Mouse (Mus musculus) limb, embryonic 14.5 days (tissue): ENCODE measurements around the gene Acvrl1. TPM values are rescaled to one million over a fixed set of nuclear protein-coding genes. Genes with fewer than 3 reads are reported as not detected.

ENCODE experiments used
- ATAC-seq: fragments of 200-750 bp; cut with Nextera tagmentation; 2 replicates; pipeline ENCODE4 v1.8.0; 2017; ENCODE audit warnings: low read depth, moderate number of reproducible peaks, moderate TSS enrichment; ENCODE audit not compliant: low FRiP score
- DNase-seq: peaks from one replicate; pipeline ENCODE4 v3.0.0-alpha.2; 2015; ENCODE audit warnings: low spot score
- H3K27ac ChIP-seq: fragments of 300-500 bp; sonication (generic); replicated peaks from 2 replicates; pipeline ENCODE4 v1.5.1; 2014; ENCODE audit warnings: low read depth, mild to moderate bottlenecking, low read length, moderate library complexity, mixed read lengths
- H3K27me3 ChIP-seq: fragments of 300-500 bp; sonication (generic); 2 replicates; pipeline ENCODE4 v1.6.1; 2014; ENCODE audit warnings: low read length, mixed read lengths; ENCODE audit not compliant: control insufficient read depth, insufficient read depth
- H3K36me3 ChIP-seq: fragments of 300-500 bp; sonication (generic); 2 replicates; pipeline ENCODE4 v1.6.1; 2014; ENCODE audit warnings: mild to moderate bottlenecking, low read length, moderate library complexity, mixed read lengths; ENCODE audit not compliant: control insufficient read depth, insufficient read depth
- H3K4me1 ChIP-seq: fragments of 300-500 bp; sonication (generic); 2 replicates; pipeline ENCODE4 v1.6.1; 2014; ENCODE audit warnings: antibody characterized with exemption, low read length, mixed read lengths; ENCODE audit not compliant: control insufficient read depth, insufficient read depth
- H3K4me2 ChIP-seq: fragments of 300-500 bp; sonication (generic); replicated peaks from 2 replicates; pipeline ENCODE4 v1.6.1; 2014; ENCODE audit warnings: low read depth, mild to moderate bottlenecking, low read length, moderate library complexity; ENCODE audit not compliant: severe bottlenecking
- H3K4me3 ChIP-seq: fragments of 300-500 bp; sonication (generic); replicated peaks from 2 replicates; pipeline ENCODE4 v1.5.1; 2014; ENCODE audit warnings: low read length
- H3K9ac ChIP-seq: fragments of 300-500 bp; sonication (generic); 2 replicates; pipeline ENCODE4 v1.6.1; 2014; ENCODE audit warnings: mild to moderate bottlenecking, low read depth, low read length, moderate library complexity; ENCODE audit not compliant: severe bottlenecking
- H3K9me3 ChIP-seq: fragments of 300-500 bp; sonication (generic); 2 replicates; pipeline ENCODE4 v1.6.1; 2016; ENCODE audit warnings: low read length; ENCODE audit not compliant: control insufficient read depth
- POLR2A ChIP-seq: fragments of 200-500 bp; IDR thresholded peaks from 2 replicates; pipeline ENCODE4 v1.8.0; 2012; ENCODE audit warnings: inconsistent platforms, mild to moderate bottlenecking, moderate library complexity, borderline replicate concordance; ENCODE audit not compliant: insufficient read depth, insufficient read length; ENCODE audit errors: extremely low read depth
- WGBS: fragments of 180-500 bp; shearing (Covaris S2); extraction: QIAGEN DNeasy Blood & Tissue Kit; methylation state at CpG from one replicate; pipeline ENCODE4 v1.1.7; 2014; 5-methylcytosine and 5-hydroxymethylcytosine counted together
- polyA plus RNA-seq, 2 experiments: library from polyadenylated mRNA; depleted of rRNA in 1 of 2; stranded (reverse) in 1 of 2; unstranded in 1 of 2; fragments of >200 nt; fragmentation: Nextera tagmentation in 1 of 2; extraction: Ambion mirVana in 1 of 2; gene quantifications; 2 replicates each; pipeline versions ENCODE4 v1.2.1 to v1.2.3; 2012 to 2014

Acvrl1 gene
- polyA plus RNA-seq, 2 experiments: 8.2 to 16.1 TPM

- DNase-seq (no peak), ATAC-seq (no peak)
Observed at GRCm38 (mm10) chr15:101175613-101176283, 47.4 kb downstream of the Acvrl1 start.

GRCm38 (mm10) chr15:101176284-101176680, 48.0 kb downstream of the Acvrl1 start:
- DNase-seq (no peak), ATAC-seq (no peak)
- WGBS: 42% methylated on average over 3 of the region's 3 CpGs
- Histone ChIP-seq H3K9ac (no peak overlapping the region), H3K36me3 (no peaks in the 10 kb centered on the region), H3K9me3 (no peaks in the 10 kb centered on the region), H3K4me2 (peak overlapping the region; percentile 94), H3K4me3 (peak overlapping the region; percentile 89), H3K27ac (no peak overlapping the region), H3K27me3 (no peaks in the 10 kb centered on the region), H3K4me1 (peaks cover 52% of the 10 kb centered on the region)
- TF ChIP-seq POLR2A: no peak

More at GRCm38 (mm10) chr15:101175613-101176283, 47.4 kb downstream of the Acvrl1 start:
- Histone ChIP-seq H3K9me3 (no peaks in the 10 kb centered on the region), H3K27ac (no peak overlapping the region), H3K9ac (peak overlapping the region; percentile 91), H3K4me2 (peak overlapping the region; percentile 94), H3K4me1 (peaks cover 47% of the 10 kb centered on the region), H3K36me3 (no peaks in the 10 kb centered on the region), H3K27me3 (no peaks in the 10 kb centered on the region), H3K4me3 (peak overlapping the region; percentile 89)
- no peak for TF ChIP-seq POLR2A
- WGBS: 16% methylated on average over 17 of the region's 17 CpGs

GRCm38 (mm10) chr15:101176795-101177691, 48.7 kb downstream of the Acvrl1 start:
- no peak overlapping the region for H3K4me2 ChIP-seq
- 53% methylated on average over 8 of the region's 8 CpGs for WGBS
- DNase-seq (no peak), ATAC-seq (no peak)
- H3K4me1 ChIP-seq: peaks cover 58% of the 10 kb centered on the region
- no peaks in the 10 kb centered on the region for H3K27me3 ChIP-seq
- peak overlapping the region; percentile 25; the same call in 1 of the 2 replicates for H3K9ac ChIP-seq
- H3K9me3 ChIP-seq: no peaks in the 10 kb centered on the region
- no peak overlapping the region for H3K4me3 ChIP-seq
- no peaks in the 10 kb centered on the region for H3K36me3 ChIP-seq
- no peak for TF ChIP-seq POLR2A
- 0 out of 2 replicates have a peak overlapping the region, but pooled peaks have one; percentile 9 for H3K27ac ChIP-seq

GRCm38 (mm10) chr15:101180363-101181105, 52.2 kb downstream of the Acvrl1 start:
- no peak overlapping the region for H3K27ac ChIP-seq
- H3K4me1 ChIP-seq: peaks cover 58% of the 10 kb centered on the region
- 58% methylated on average over 15 of the region's 15 CpGs for WGBS
- no peak overlapping the region for H3K9ac ChIP-seq
- H3K36me3 ChIP-seq: peaks cover 2% of the 10 kb centered on the region; the same call in 1 of the 2 replicates
- H3K4me2 ChIP-seq: no peak overlapping the region
- H3K9me3 ChIP-seq: 0 out of 2 replicates have a peak, but pooled peaks cover 2% of the 10 kb centered on the region
- no peaks in the 10 kb centered on the region for H3K27me3 ChIP-seq
- ATAC-seq (no peak), DNase-seq (no peak)
- H3K4me3 ChIP-seq: no peak overlapping the region
- TF ChIP-seq POLR2A: no peak

- 0 out of 2 replicates have a peak, but pooled peaks cover 2% of the 10 kb centered on the region for H3K9me3 ChIP-seq
- H3K27ac ChIP-seq: no peak overlapping the region
- TF ChIP-seq POLR2A: no peak
- DNase-seq (no peak), ATAC-seq (no peak)
- peaks cover 5% of the 10 kb centered on the region; the same call in 1 of the 2 replicates for H3K36me3 ChIP-seq
- H3K4me2 ChIP-seq: no peak overlapping the region
- H3K9ac ChIP-seq: no peak overlapping the region
- H3K27me3 ChIP-seq: no peaks in the 10 kb centered on the region
- peaks cover 52% of the 10 kb centered on the region for H3K4me1 ChIP-seq
- H3K4me3 ChIP-seq: no peak overlapping the region
- WGBS: 15% methylated on average over 5 of the region's 5 CpGs
Observed at GRCm38 (mm10) chr15:101181106-101181466, 52.8 kb downstream of the Acvrl1 start.
